Mouse (Mus musculus) T-cell, adult 66 days (primary cell): ENCODE data around the gene Gvin1. TPM values are rescaled to one million over a fixed set of nuclear protein-coding genes. Genes with fewer than 3 reads are reported as not detected.

Experiments
- total RNA-seq, 2 experiments: library from RNA; stranded (reverse); gene quantifications; 3 replicates in 1 of 2; 4 replicates in 1 of 2; pipeline ENCODE4 v1.2.4; 2023

Gvin1 gene
- total RNA-seq, result 100 to 1,000 TPM in 1 of 2 experiments, 10 to 100 TPM in 1; 99.8 to 117 TPM

DNA sequence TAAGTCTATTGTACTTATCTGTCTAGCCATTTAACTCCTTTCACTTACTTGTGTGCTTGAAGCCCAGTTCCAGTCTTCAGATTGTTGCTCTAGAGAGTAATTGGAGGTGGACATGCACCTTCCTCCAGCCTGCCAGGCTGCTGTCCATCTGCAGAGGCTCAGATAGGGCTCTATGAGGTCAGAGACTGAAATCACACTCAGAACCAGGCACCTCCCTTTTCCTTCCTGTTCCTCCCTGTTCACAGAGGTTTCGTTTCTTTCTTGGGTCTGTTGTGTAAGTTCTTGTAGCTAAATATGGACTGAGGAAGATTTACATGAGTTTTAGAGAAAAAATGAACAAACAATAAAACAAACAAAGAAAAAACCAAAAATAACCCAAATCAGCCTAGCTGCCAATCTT, at the start of gene Gvin1:
Gene Gvin1, minus strand, starts transcription at position 150 of the 400 bp plus-strand sequence.

